Mouse (Mus musculus) brain, embryonic 14.5 days (tissue): ENCODE data around the gene C1qb. TPM values are rescaled to one million over a fixed set of nuclear protein-coding genes. Genes with fewer than 3 reads are reported as not detected.

Source experiments
- DNase-seq: peaks from one replicate; pipeline ENCODE4 v3.0.0-alpha.2; 2011; ENCODE audit warnings: low read depth
- CTCF ChIP-seq: fragments of 200-500 bp; IDR thresholded peaks from 2 replicates; pipeline ENCODE4 v1.5.1; 2012; ENCODE audit warnings: inconsistent platforms, mild to moderate bottlenecking, moderate library complexity, borderline replicate concordance; ENCODE audit not compliant: insufficient read depth, insufficient read length; ENCODE audit errors: extremely low read depth
- POLR2A ChIP-seq: fragments of 200-500 bp; IDR thresholded peaks from 2 replicates; pipeline ENCODE4 v1.6.1; 2012; ENCODE audit warnings: mild to moderate bottlenecking, inconsistent platforms, borderline replicate concordance; ENCODE audit not compliant: poor library complexity, insufficient read depth, insufficient read length, severe bottlenecking; ENCODE audit errors: extremely low read depth
- polyA plus RNA-seq: library from polyadenylated mRNA; depleted of rRNA; stranded (reverse); fragments of >200 nt; gene quantifications from 2 replicates; pipeline ENCODE4 v1.2.3, GENCODE M21; 2012

C1qb gene
- polyA plus RNA-seq, 1 experiment, result 27.5 TPM

- TF ChIP-seq CTCF (no peak), POLR2A (no peak)
- no peak for DNase-seq
These were observed 6.8 kb upstream of the C1qb start, which contains the start of gene C1qc for GRCm38 (mm10) chr4:136892811-136893210. Gene C1qc (minus strand): TSS chr4:136893065.

- TF ChIP-seq CTCF (no peak), POLR2A (no peak)
- DNase-seq, result no peak
These were observed 6.4 kb upstream of the C1qb start for GRCm38 (mm10) chr4:136892371-136892770.

- DNase-seq, result no peak
- TF ChIP-seq POLR2A (no peak), CTCF (no peak)
These were observed 5.1 kb upstream of the C1qb start for GRCm38 (mm10) chr4:136891115-136891514.

- no peak for TF ChIP-seq CTCF
- no peak for TF ChIP-seq POLR2A
- no peak for DNase-seq
These were observed 4.0 kb upstream of the C1qb start for GRCm38 (mm10) chr4:136889981-136890380.

GRCm38 (mm10) chr4:136887714-136888113, 1.7 kb upstream of the C1qb start:
- TF ChIP-seq CTCF (no peak), POLR2A (no peak)
- DNase-seq, result no peak

GRCm38 (mm10) chr4:136878601-136879000, 7.4 kb downstream of the C1qb start:
- peak; percentile 63 for DNase-seq
- TF ChIP-seq CTCF (peak; percentile 52; the same call in 1 of the 2 replicates), POLR2A (no peak)

GRCm38 (mm10) chr4:136878171-136878570, 7.8 kb downstream of the C1qb start:
- no peak for DNase-seq
- TF ChIP-seq POLR2A (no peak), CTCF (no peak)

- peak; percentile 86 for TF ChIP-seq CTCF
- no peak for TF ChIP-seq POLR2A
- peak; percentile 82 for DNase-seq
These were observed 9.0 kb downstream of the C1qb start for GRCm38 (mm10) chr4:136876971-136877370.

GRCm38 (mm10) chr4:136875012-136875411, 11.0 kb downstream of the C1qb start:
- TF ChIP-seq POLR2A (no peak), CTCF (no peak)
- no peak for DNase-seq

GRCm38 (mm10) chr4:136868371-136868770, 17.6 kb downstream of the C1qb start:
- no peak for DNase-seq
- TF ChIP-seq CTCF (no peak), POLR2A (no peak)

- TF ChIP-seq POLR2A (no peak), CTCF (no peak)
- DNase-seq, result peak; percentile 80
These were observed 18.2 kb downstream of the C1qb start for GRCm38 (mm10) chr4:136867690-136868345.

- no peak for DNase-seq
- TF ChIP-seq CTCF (no peak), POLR2A (no peak)
These were observed 20.5 kb downstream of the C1qb start for GRCm38 (mm10) chr4:136865531-136865930.
